Mouse (Mus musculus) midbrain, embryonic 16.5 days (tissue): ENCODE results near the gene Adarb2. TPM values are rescaled to one million over a fixed set of nuclear protein-coding genes. Genes with fewer than 3 reads are reported as not detected.

Source experiments
- ATAC-seq: fragments of 200-750 bp; cut with Nextera tagmentation; 2 replicates; pipeline ENCODE4 v1.8.0; 2017; ENCODE audit warnings: moderate TSS enrichment
- H3K27ac ChIP-seq: fragments of 300-500 bp; sonication (generic); 2 replicates; pipeline ENCODE4 v1.5.1; 2014; ENCODE audit warnings: mild to moderate bottlenecking, low read length, mixed read lengths
- H3K27me3 ChIP-seq: fragments of 300-500 bp; sonication (generic); 2 replicates; pipeline ENCODE4 v1.6.1; 2014; ENCODE audit warnings: low read depth, low read length, mixed read lengths; ENCODE audit not compliant: control insufficient read depth, insufficient read depth
- H3K36me3 ChIP-seq: fragments of 300-500 bp; sonication (generic); 2 replicates; pipeline ENCODE4 v1.6.1; 2014; ENCODE audit warnings: mild to moderate bottlenecking, low read length, moderate library complexity, mixed read lengths; ENCODE audit not compliant: control insufficient read depth, insufficient read depth
- H3K4me1 ChIP-seq: fragments of 300-500 bp; sonication (generic); 2 replicates; pipeline ENCODE4 v1.6.1; 2014; ENCODE audit warnings: mild to moderate bottlenecking, low read length, mixed read lengths; ENCODE audit not compliant: control insufficient read depth, insufficient read depth
- H3K4me2 ChIP-seq: fragments of 300-500 bp; sonication (generic); 2 replicates; pipeline ENCODE4 v1.6.1; 2014; ENCODE audit warnings: mild to moderate bottlenecking, low read length, mixed read lengths
- H3K4me3 ChIP-seq: fragments of 300-500 bp; sonication (generic); 2 replicates; pipeline ENCODE4 v1.5.1; 2014; ENCODE audit warnings: low read depth, mild to moderate bottlenecking, low read length, moderate library complexity, mixed read lengths
- H3K9ac ChIP-seq: fragments of 300-500 bp; sonication (generic); 2 replicates; pipeline ENCODE4 v1.6.1; 2014; ENCODE audit warnings: low read depth, low read length, mixed read lengths
- H3K9me3 ChIP-seq: fragments of 300-500 bp; sonication (generic); replicated peaks from 2 replicates; pipeline ENCODE4 v1.6.1; 2014; ENCODE audit warnings: mild to moderate bottlenecking, low read length, mixed read lengths; ENCODE audit not compliant: control insufficient read depth, poor library complexity, severe bottlenecking
- WGBS: fragments of 180-500 bp; shearing (Covaris S2); extraction: QIAGEN DNeasy Blood & Tissue Kit; methylation state at CpG from one replicate; pipeline ENCODE4 v1.1.7; 2014; 5-methylcytosine and 5-hydroxymethylcytosine counted together
- polyA plus RNA-seq: library from polyadenylated mRNA; unstranded; fragments of >200 nt; fragmentation: Nextera tagmentation; extraction: Ambion mirVana; gene quantifications from 2 replicates; pipeline ENCODE4 v1.2.1, GENCODE M21; 2015

The Adarb2 gene
- polyA plus RNA-seq, 1 experiment from 2014 or later = 30.2 TPM

- Histone ChIP-seq H3K27me3 (no peaks in the 10 kb centered on the region), H3K9ac (no peak overlapping the region), H3K4me1 (no peaks in the 10 kb centered on the region), H3K36me3 (no peaks in the 10 kb centered on the region), H3K27ac (no peak overlapping the region), H3K4me2 (no peak overlapping the region), H3K4me3 (no peak overlapping the region), H3K9me3 (no peaks in the 10 kb centered on the region)
- 94% methylated on average over 1 of the region's 1 CpGs for WGBS
- no peak for ATAC-seq
These were observed 414.0 kb downstream of the Adarb2 start for GRCm38 (mm10) chr13:8616685-8617084.

- 85% methylated on average over 2 of the region's 2 CpGs for WGBS
- no peak for ATAC-seq
- Histone ChIP-seq H3K9me3 (no peaks in the 10 kb centered on the region), H3K4me2 (no peak overlapping the region), H3K27me3 (no peaks in the 10 kb centered on the region), H3K4me3 (no peak overlapping the region), H3K36me3 (no peaks in the 10 kb centered on the region), H3K9ac (no peak overlapping the region), H3K4me1 (no peaks in the 10 kb centered on the region; the same call in 1 of the 2 replicates), H3K27ac (no peak overlapping the region)
These were observed 419.6 kb downstream of the Adarb2 start for GRCm38 (mm10) chr13:8622263-8622662.

GRCm38 (mm10) chr13:8629565-8629964 lies 426.9 kb downstream of the Adarb2 start:
- 63% methylated on average over 6 of the region's 6 CpGs for WGBS
- Histone ChIP-seq H3K27me3 (no peaks in the 10 kb centered on the region), H3K4me3 (no peak overlapping the region), H3K4me1 (no peaks in the 10 kb centered on the region), H3K9me3 (no peaks in the 10 kb centered on the region), H3K36me3 (no peaks in the 10 kb centered on the region), H3K27ac (no peak overlapping the region), H3K4me2 (no peak overlapping the region), H3K9ac (no peak overlapping the region)
- ATAC-seq = no peak

GRCm38 (mm10) chr13:8631618-8632017 lies 429.0 kb downstream of the Adarb2 start:
- WGBS = 97% methylated on average over 1 of the region's 1 CpGs
- no peaks in the 10 kb centered on the region for H3K27me3 ChIP-seq
- H3K9me3 ChIP-seq = no peaks in the 10 kb centered on the region
- no peak overlapping the region for H3K9ac ChIP-seq
- H3K36me3 ChIP-seq = no peaks in the 10 kb centered on the region
- no peak overlapping the region for H3K4me3 ChIP-seq
- H3K27ac ChIP-seq = no peak overlapping the region
- no peaks in the 10 kb centered on the region for H3K4me1 ChIP-seq
- H3K4me2 ChIP-seq = no peak overlapping the region
- ATAC-seq = no peak

- WGBS = 71% methylated on average over 5 of the region's 5 CpGs
- Histone ChIP-seq H3K9ac (no peak overlapping the region), H3K36me3 (no peaks in the 10 kb centered on the region), H3K27ac (no peak overlapping the region), H3K9me3 (no peaks in the 10 kb centered on the region), H3K4me2 (no peak overlapping the region), H3K4me1 (no peaks in the 10 kb centered on the region), H3K4me3 (no peak overlapping the region), H3K27me3 (no peaks in the 10 kb centered on the region)
- no peak for ATAC-seq
These were observed 429.4 kb downstream of the Adarb2 start for GRCm38 (mm10) chr13:8632072-8632471.

- H3K27ac ChIP-seq = no peak overlapping the region
- ATAC-seq = no peak
- no peak overlapping the region for H3K4me2 ChIP-seq
- H3K9ac ChIP-seq = no peak overlapping the region
- H3K4me3 ChIP-seq = no peak overlapping the region
- H3K27me3 ChIP-seq = no peaks in the 10 kb centered on the region
- H3K9me3 ChIP-seq = no peaks in the 10 kb centered on the region
- WGBS = 81% methylated on average over 5 of the region's 5 CpGs
- H3K36me3 ChIP-seq = no peaks in the 10 kb centered on the region
- H3K4me1 ChIP-seq = no peaks in the 10 kb centered on the region
These were observed 431.0 kb downstream of the Adarb2 start for GRCm38 (mm10) chr13:8633385-8634337.

GRCm38 (mm10) chr13:8642084-8642483 lies 439.4 kb downstream of the Adarb2 start:
- H3K27ac ChIP-seq = no peak overlapping the region
- H3K9ac ChIP-seq = no peak overlapping the region
- no peak overlapping the region for H3K4me3 ChIP-seq
- no peaks in the 10 kb centered on the region for H3K27me3 ChIP-seq
- H3K9me3 ChIP-seq = no peaks in the 10 kb centered on the region
- H3K4me1 ChIP-seq = no peaks in the 10 kb centered on the region
- H3K4me2 ChIP-seq = no peak overlapping the region
- no peaks in the 10 kb centered on the region for H3K36me3 ChIP-seq
- no peak for ATAC-seq
- WGBS = 82% methylated on average over 2 of the region's 2 CpGs

- no peak overlapping the region for H3K4me2 ChIP-seq
- no peak overlapping the region for H3K27ac ChIP-seq
- H3K9me3 ChIP-seq = no peaks in the 10 kb centered on the region
- 94% methylated on average over 3 of the region's 3 CpGs for WGBS
- ATAC-seq = no peak
- H3K27me3 ChIP-seq = no peaks in the 10 kb centered on the region
- H3K4me3 ChIP-seq = no peak overlapping the region
- H3K9ac ChIP-seq = no peak overlapping the region
- H3K36me3 ChIP-seq = no peaks in the 10 kb centered on the region
- no peaks in the 10 kb centered on the region for H3K4me1 ChIP-seq
These were observed 441.3 kb downstream of the Adarb2 start for GRCm38 (mm10) chr13:8643920-8644319.

- 85% methylated on average over 9 of the region's 9 CpGs for WGBS
- Histone ChIP-seq H3K4me2 (no peak overlapping the region), H3K9me3 (no peaks in the 10 kb centered on the region), H3K27me3 (no peaks in the 10 kb centered on the region), H3K9ac (no peak overlapping the region), H3K27ac (no peak overlapping the region), H3K4me3 (no peak overlapping the region), H3K36me3 (no peaks in the 10 kb centered on the region), H3K4me1 (no peaks in the 10 kb centered on the region)
- ATAC-seq = no peak
These were observed 442.4 kb downstream of the Adarb2 start for GRCm38 (mm10) chr13:8644805-8645679.
